Mouse (Mus musculus): ENCODE data around the gene Supt16.

- TF ChIP-seq CTCF (IDR thresholded peaks at IDR 0.05; ENCODE audit: low read depth, low read length) (no peak), POLR2A (IDR thresholded peaks at IDR 0.05; ENCODE audit: insufficient read depth, low read length) (no peak), EP300 (IDR thresholded peaks at IDR 0.05; ENCODE audit: insufficient read depth, low read depth, low read length) (no peak)
Measured at GRCm38 (mm10) chr14:52114101-52114500, 83.1 kb downstream of the Supt16 start.
